Mouse (Mus musculus) heart, adult 9 months (tissue): Measurements from ENCODE around the gene Gm34653.
A peak's percentile ranks its signal among the peaks of the same experiment; 100 is the strongest.
"Not testable (repeated sequence)": the region's sequence is repeated elsewhere in the genome, so short reads cannot be mapped to it uniquely, and the experiment has no call there.

Experiments used
- DNase-seq, 2 experiments: peaks; one replicate each; pipeline ENCODE4 v3.0.0; 2022; ENCODE audit warnings: low spot score in 2 of 2

The Gm34653 gene

GRCm38 (mm10) chr2:34815893-34816292, 16.9 kb upstream of the Gm34653 start:
- not testable (repeated sequence) for DNase-seq

- no peak for DNase-seq
Measured at GRCm38 (mm10) chr2:34818492-34818891, 14.3 kb upstream of the Gm34653 start.

GRCm38 (mm10) chr2:34825827-34826459, 6.9 kb upstream of the Gm34653 start, which contains the start of gene Fbxw2:
Gene Fbxw2, minus strand, starts transcription at chr2:34826311.
- peak; percentile 91 for DNase-seq

- DNase-seq = no peak
Measured at GRCm38 (mm10) chr2:34826460-34827231, 6.2 kb upstream of the Gm34653 start.

GRCm38 (mm10) chr2:34827591-34827990, 5.2 kb upstream of the Gm34653 start:
- no peak for DNase-seq

GRCm38 (mm10) chr2:34828026-34828425, 4.8 kb upstream of the Gm34653 start:
- no peak for DNase-seq

GRCm38 (mm10) chr2:34830066-34830465, 2.7 kb upstream of the Gm34653 start:
- not testable (repeated sequence) for DNase-seq

GRCm38 (mm10) chr2:34833624-34834023, 817 bp downstream of the Gm34653 start:
- DNase-seq = no peak

- no peak for DNase-seq
Measured at GRCm38 (mm10) chr2:34835669-34836068, 2.9 kb downstream of the Gm34653 start.

- not testable (repeated sequence) for DNase-seq
Measured at GRCm38 (mm10) chr2:34840143-34840542, 7.3 kb downstream of the Gm34653 start.

- DNase-seq = no peak
Measured at GRCm38 (mm10) chr2:34841706-34842105, 8.9 kb downstream of the Gm34653 start.

GRCm38 (mm10) chr2:34843211-34843939, 10.6 kb downstream of the Gm34653 start:
- DNase-seq = peak; percentile 80 to 83

GRCm38 (mm10) chr2:34847702-34848101, 14.9 kb downstream of the Gm34653 start:
- no peak for DNase-seq

GRCm38 (mm10) chr2:34855265-34855664, 22.5 kb downstream of the Gm34653 start:
- no peak for DNase-seq

- DNase-seq = no peak
Measured at GRCm38 (mm10) chr2:34857728-34858127, 24.9 kb downstream of the Gm34653 start.

GRCm38 (mm10) chr2:34869680-34870079, 36.9 kb downstream of the Gm34653 start:
- no peak for DNase-seq

GRCm38 (mm10) chr2:34870520-34871474, 38.0 kb downstream of the Gm34653 start:
- DNase-seq = peak; percentile 95 to 96

- DNase-seq = no peak
Measured at GRCm38 (mm10) chr2:34874271-34874670, 41.5 kb downstream of the Gm34653 start, which contains the start of gene Cutal. Gene Cutal, plus strand, starts transcription at chr2:34874396.

GRCm38 (mm10) chr2:34874816-34875345, 42.1 kb downstream of the Gm34653 start, which contains the start of gene Psmd5:
Gene Psmd5, minus strand, starts transcription at chr2:34874968.
- no peak for DNase-seq

- no peak for DNase-seq
Measured at GRCm38 (mm10) chr2:34880054-34880453, 47.2 kb downstream of the Gm34653 start.

GRCm38 (mm10) chr2:34882757-34883156, 50.0 kb downstream of the Gm34653 start:
- DNase-seq = no peak
